ENCODE assay signal across 8 mouse cellular contexts in genomic region chr12:89049279-89049678, GRCm38 (mm10).
DNase-seq lines count a peak whose midpoint lies in the region; ATAC-seq and TF ChIP-seq lines count a peak whose summit lies in the region.

No protein-coding gene starts in this region.

- TF ChIP-seq CTCF in kidney, adult 2 months (conservative IDR thresholded peaks at IDR 0.05; ENCODE audit: insufficient read depth, insufficient read length, low read depth, low read length), result no peak
- TF ChIP-seq CTCF in cerebellum, adult 2 months (IDR thresholded peaks at IDR 0.05; ENCODE audit: borderline replicate concordance, insufficient read depth, low read depth, low read length), result no peak

- H3K27ac ChIP-seq in kidney, embryonic 14.5 days (ENCODE audit: low read depth, low read length), result no peak overlapping the region
- no peak overlapping the region for H3K27ac ChIP-seq in kidney, adult 2 months (ENCODE audit: insufficient read depth, low read depth, low read length)
- no peak overlapping the region for H3K27ac ChIP-seq in cerebellum, adult 2 months (ENCODE audit: insufficient read depth, low read length)
- H3K27ac ChIP-seq in hindbrain, embryonic 13.5 days, result peak overlapping the region; percentile 75

- no peak overlapping the region for H3K9ac ChIP-seq in kidney, embryonic 14.5 days (ENCODE audit: low read depth, low read length)
- H3K9ac ChIP-seq in hindbrain, embryonic 13.5 days, result no peak overlapping the region

- no peak for DNase-seq in kidney, adult 2 months
- DNase-seq in Muller cell, postnatal 12 days (ENCODE audit: inconsistent ontology term), result peak; percentile 78
- DNase-seq in cerebellum, adult 2 months, result peak; percentile 23 to 38
- DNase-seq in retina, postnatal 1 day, result peak; percentile 97
- DNase-seq in thymus, adult 18-20 months, result no peak

- peak; percentile 46; the same call in 1 of the 2 replicates for ATAC-seq in kidney, embryonic 14.5 days (ENCODE audit: low FRiP score, low TSS enrichment)
- ATAC-seq in hindbrain, embryonic 13.5 days (ENCODE audit: low FRiP score), result peak; percentile 84
- ATAC-seq in granulocyte monocyte progenitor cell, adult 5-6 weeks (replicated peaks; ENCODE audit: poor library complexity, severe bottlenecking), result no peak

- no peaks in the 10 kb centered on the region for H3K4me1 ChIP-seq in kidney, embryonic 14.5 days (ENCODE audit: control insufficient read depth, insufficient read depth, low read length)
- no peaks in the 10 kb centered on the region for H3K4me1 ChIP-seq in kidney, adult 2 months (ENCODE audit: control insufficient read depth, insufficient read depth, low read length)
- no peaks in the 10 kb centered on the region; the same call in 1 of the 2 replicates for H3K4me1 ChIP-seq in cerebellum, adult 2 months (ENCODE audit: control insufficient read depth, insufficient read depth, low read length)
- peaks cover 5% of the 10 kb centered on the region; the same call in 1 of the 2 replicates for H3K4me1 ChIP-seq in hindbrain, embryonic 13.5 days (replicated peaks)

- no peak for TF ChIP-seq POLR2A in kidney, adult 2 months (IDR thresholded peaks at IDR 0.05; ENCODE audit: low read depth, low read length)
- TF ChIP-seq POLR2A in cerebellum, adult 2 months (IDR thresholded peaks at IDR 0.05; ENCODE audit: borderline replicate concordance, insufficient read depth, low read length), result no peak

- H3K4me3 ChIP-seq in kidney, embryonic 14.5 days (ENCODE audit: low read length), result no peak overlapping the region
- no peak overlapping the region for H3K4me3 ChIP-seq in kidney, adult 2 months (ENCODE audit: insufficient read depth, low read depth, low read length)
- no peak overlapping the region for H3K4me3 ChIP-seq in cerebellum, adult 2 months (replicated peaks; ENCODE audit: insufficient read depth, low read depth, low read length)
- no peak overlapping the region for H3K4me3 ChIP-seq in hindbrain, embryonic 13.5 days

- no peaks in the 10 kb centered on the region for H3K27me3 ChIP-seq in kidney, embryonic 14.5 days (ENCODE audit: control insufficient read depth, insufficient read depth, low read length)
- no peaks in the 10 kb centered on the region for H3K27me3 ChIP-seq in kidney, adult 2 months (replicated peaks; ENCODE audit: control insufficient read depth, insufficient read depth, low read length)
- no peaks in the 10 kb centered on the region; the same call in 1 of the 2 replicates for H3K27me3 ChIP-seq in cerebellum, adult 2 months (ENCODE audit: control insufficient read depth, insufficient read depth, low read length)
- no peaks in the 10 kb centered on the region for H3K27me3 ChIP-seq in hindbrain, embryonic 13.5 days

- no peaks in the 10 kb centered on the region for H3K36me3 ChIP-seq in kidney, embryonic 14.5 days (ENCODE audit: control insufficient read depth, insufficient read depth, low read length)
- H3K36me3 ChIP-seq in kidney, adult 2 months (ENCODE audit: control insufficient read depth, insufficient read depth, low read length), result no peaks in the 10 kb centered on the region
- no peaks in the 10 kb centered on the region for H3K36me3 ChIP-seq in hindbrain, embryonic 13.5 days

- no peaks in the 10 kb centered on the region for H3K9me3 ChIP-seq in kidney, embryonic 14.5 days (ENCODE audit: control insufficient read depth, low read length)
- no peaks in the 10 kb centered on the region for H3K9me3 ChIP-seq in hindbrain, embryonic 13.5 days

- H3K4me2 ChIP-seq in kidney, embryonic 14.5 days (replicated peaks; ENCODE audit: low read depth, low read length), result no peak overlapping the region
- no peak overlapping the region for H3K4me2 ChIP-seq in hindbrain, embryonic 13.5 days

- whole genome bisulfite sequencing in kidney, embryonic 14.5 days, result 50% methylated on average over 3 of the region's 3 CpGs
- WGBS in kidney, adult 2 months, result 35% methylated on average over 3 of the region's 3 CpGs
- WGBS in cerebellum, adult 2 months, result 4% methylated on average over 3 of the region's 3 CpGs
- WGBS in hindbrain, embryonic 13.5 days, result 16% methylated on average over 3 of the region's 3 CpGs

Comparison
In these comparisons a context has a peak if more than half of its experiments do, and no peak if none do; other contexts are left out.
1. DNase-seq: peak in Muller cell, postnatal 12 days (single experiment), cerebellum, adult 2 months (2 of 2) and retina, postnatal 1 day (single experiment); none in kidney, adult 2 months (single experiment) and thymus, adult 18-20 months (0 of 2).